Mouse (Mus musculus) erythroblast, embryonic 14.5 days (primary cell): ENCODE measurements at regions not wholly inside any gene's neighbourhood (a gene's known extent, or its start where the extent isn't known, plus 50 kb on each side); places are given as distances from the start of the nearest gene placed in this dataset.

ENCODE experiments used
- GATA1 ChIP-seq: IDR thresholded peaks from 2 replicates; pipeline ENCODE4 v1.6.1; 2012; ENCODE audit warnings: low read length, inconsistent platforms, mixed read lengths
- TAL1 ChIP-seq: IDR thresholded peaks from 3 replicates; pipeline ENCODE4 v1.6.1; 2012; ENCODE audit warnings: low read length, inconsistent platforms, mixed read lengths

- no peak for TF ChIP-seq TAL1
- no peak for TF ChIP-seq GATA1
These were observed 217.3 kb upstream of the Sox9 start for GRCm38 (mm10) chr11:112564706-112565215.
